Mouse (Mus musculus) lung, postnatal 4 days (tissue): Measurements from ENCODE around the gene Gm10160.

Source experiments
- DNase-seq, 2 experiments: peaks; one replicate each; pipeline ENCODE4 v3.0.0; 2021

The Gm10160 gene

GRCm38 (mm10) chr7:81855694-81856093, at the start of gene Gm10160:
Gene Gm10160 (minus strand): TSS chr7:81855794.
- DNase-seq: no peak

- no peak for DNase-seq
These were observed 49.3 kb upstream of the Gm10160 start for GRCm38 (mm10) chr7:81904926-81905325.

GRCm38 (mm10) chr7:81904094-81904493, 48.5 kb upstream of the Gm10160 start:
- DNase-seq: peak; percentile 8 to 71

DNA sequence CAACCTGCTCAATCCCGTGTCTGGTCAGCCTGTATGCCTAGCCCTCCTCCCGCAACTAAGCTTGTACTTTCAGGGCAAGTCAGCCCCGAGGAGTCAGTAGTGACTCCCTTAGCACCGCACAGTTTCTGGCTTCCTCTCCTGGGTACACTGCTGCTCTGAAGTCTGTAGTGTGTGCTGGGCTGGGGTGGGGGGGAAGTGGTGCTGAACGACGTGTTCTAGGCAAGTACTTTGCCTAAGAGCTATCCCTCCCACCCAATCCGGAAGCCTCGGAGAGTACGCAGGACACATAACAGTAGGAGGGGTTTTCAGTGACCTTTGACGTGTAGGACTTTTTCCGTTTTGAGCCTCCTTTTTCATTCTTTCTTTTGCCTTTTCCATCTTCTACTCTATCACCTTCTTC, 43.8 kb upstream of the Gm10160 start:
- DNase-seq: no peak

DNA sequence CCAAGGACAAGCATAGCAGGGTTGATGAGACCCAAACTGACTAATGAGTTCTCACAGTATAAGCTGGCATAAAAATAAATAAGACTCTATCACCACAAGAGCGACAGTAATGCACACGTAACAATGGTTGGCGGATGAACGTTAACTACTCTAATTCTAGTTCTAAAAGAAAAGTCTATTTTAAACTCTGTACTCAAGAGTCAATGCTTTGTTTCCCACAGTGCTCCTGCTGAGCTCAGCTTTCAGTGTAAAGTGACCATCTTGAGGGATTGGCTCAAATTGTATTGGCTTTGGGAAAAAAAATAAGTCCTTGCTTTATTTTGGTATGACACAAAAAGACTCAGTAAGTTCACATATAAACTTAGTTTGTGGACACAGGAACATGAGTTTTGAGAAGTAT, 29.5 kb upstream of the Gm10160 start:
- no peak for DNase-seq

DNA sequence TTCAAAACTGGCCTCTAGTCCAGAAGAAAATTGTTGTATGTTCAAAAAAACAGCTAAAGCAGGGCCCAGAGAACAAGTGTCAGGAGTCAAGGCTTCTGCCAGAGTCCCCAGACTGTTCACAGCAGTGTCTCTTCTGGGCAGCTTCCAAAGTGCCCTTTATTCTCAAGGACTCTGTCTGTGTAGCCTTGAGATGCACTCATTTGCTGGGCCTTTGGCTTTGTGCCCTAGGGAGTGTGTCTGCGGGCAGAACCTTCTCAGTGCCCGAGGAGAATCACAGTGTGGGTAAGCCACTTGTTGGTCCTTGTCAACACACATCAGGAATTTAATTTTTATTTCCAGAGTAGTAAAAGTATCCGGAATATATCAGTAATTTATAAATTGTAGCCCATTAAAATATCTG, 26.0 kb upstream of the Gm10160 start:
- no peak for DNase-seq

DNA sequence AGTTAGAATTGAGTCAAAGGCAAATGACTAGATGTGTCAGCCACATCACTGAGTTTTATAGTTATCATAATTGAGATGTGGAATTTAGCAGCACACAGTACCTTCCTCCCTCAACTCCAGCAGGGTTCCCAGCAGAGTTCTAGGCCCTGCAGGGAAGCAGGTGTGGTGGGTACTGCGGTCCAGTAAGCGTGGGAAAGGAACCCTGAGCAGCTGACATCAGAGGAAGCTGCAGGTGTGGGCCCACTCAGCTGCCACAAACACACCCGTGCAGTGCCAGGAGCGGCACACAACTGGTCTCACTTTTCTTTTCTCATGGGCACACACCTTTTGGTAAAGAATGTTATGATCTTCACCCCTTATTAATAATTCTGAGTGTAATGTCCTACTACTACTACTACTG, 25.2 kb upstream of the Gm10160 start:
- DNase-seq: no peak

DNA sequence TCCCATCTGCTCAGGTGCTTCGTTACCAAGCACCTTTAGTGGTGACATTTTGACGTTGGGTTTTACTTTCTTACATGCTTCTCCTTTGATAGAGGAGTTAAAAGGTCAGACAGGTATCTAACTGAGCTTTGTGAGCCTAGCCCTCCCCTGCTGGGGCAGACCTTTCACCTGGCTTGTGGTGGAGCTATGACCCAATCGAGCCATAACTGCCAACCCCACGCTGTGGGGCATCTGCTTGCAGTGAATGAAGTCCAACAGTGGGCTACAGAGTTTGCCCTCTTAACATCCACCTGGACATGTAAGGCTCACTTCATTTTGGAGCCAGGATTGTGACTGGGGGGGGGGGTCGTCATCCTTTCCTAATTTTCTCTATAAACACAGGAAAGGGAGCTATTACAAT, 24.7 kb upstream of the Gm10160 start:
- DNase-seq: no peak

DNA sequence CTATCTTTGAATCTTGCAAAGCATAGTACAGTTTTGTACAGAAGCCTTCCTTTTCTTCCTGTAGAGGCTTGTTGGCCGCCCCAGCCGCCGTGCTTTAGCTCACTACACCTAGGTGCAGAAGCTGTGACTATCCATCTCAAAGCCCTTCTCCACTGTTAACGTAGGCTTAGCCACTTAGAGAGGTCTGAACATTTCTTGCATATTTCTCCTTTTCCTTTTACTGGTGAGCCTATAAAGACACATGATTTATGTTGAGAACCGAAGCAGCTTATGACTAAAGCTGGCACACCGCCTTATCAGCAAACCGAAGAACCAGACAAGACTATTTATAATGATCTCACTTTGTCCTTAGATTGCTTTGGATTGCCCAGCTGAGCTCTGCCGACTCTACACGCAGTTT, 19.8 kb upstream of the Gm10160 start:
- no peak for DNase-seq

DNA sequence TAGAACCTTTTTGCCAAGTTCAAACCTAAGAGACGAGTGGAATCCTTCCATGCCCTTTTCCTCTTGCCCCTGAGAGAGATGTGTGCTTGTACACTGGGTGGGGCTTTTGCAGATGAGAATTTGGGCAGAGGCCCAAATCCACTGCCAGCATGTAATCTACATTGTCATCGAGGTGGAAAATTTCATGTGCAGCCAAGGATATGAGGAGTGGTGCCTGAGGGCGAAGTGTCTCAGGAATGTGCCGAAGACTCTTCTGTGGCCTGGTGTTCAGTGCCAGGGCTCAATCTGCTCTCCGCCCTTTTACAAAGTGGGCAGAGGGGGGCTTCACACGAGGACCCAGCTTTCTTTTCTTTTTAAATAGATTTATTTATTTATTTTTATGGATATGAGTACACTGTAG, 19.0 kb upstream of the Gm10160 start:
- peak; percentile 54 to 70 for DNase-seq

GRCm38 (mm10) chr7:81873807-81874206, 18.2 kb upstream of the Gm10160 start:
- DNase-seq: no peak

DNA sequence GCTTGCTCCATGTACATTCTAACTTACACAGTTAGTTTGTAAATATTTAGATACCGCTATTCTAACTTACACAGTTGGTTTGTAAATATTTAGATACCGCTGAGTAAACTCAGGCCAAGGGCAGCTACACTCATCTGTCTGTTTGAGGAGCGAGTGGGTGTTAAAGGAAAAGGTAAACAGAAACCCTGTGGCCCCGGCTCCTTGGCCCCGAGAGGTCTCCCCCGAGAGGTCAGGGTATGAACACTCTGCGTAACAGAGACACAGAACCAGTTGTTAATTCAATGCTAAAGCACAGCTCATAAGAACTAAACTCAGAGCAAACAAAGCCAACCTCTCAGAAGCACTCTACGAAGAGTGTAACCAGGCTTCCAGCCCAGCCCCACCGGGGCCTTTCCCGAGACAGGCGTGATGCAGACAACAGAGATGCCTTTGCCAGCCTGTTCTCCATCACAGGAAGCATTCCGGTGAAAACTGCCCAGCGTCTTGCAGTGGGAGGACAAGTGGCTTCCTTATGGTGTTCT, 17.0 kb upstream of the Gm10160 start:
- DNase-seq: peak in 1 of 2 experiments; percentile 45

DNA sequence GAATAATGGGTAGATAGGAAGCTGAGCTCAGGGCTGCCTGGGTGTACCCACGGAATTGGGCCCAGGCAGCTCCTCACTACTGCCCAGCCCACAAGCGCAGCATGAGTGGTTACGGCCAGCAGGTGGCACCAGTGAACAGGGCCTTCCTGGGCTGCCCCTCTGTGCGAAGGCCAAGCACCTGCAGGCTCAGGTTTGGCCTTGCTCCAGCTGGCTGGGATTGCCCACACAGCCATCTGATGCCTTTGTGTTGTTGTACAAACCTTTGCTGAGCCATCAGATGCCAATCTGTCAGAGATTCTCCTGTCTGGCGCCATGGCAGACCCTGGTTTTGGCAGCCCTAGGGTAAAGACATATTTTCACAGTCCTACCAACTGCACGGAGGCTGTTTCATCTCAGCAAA, 12.6 kb upstream of the Gm10160 start:
- peak; percentile 74 to 79 for DNase-seq

- no peak for DNase-seq
These were observed 11.8 kb upstream of the Gm10160 start for GRCm38 (mm10) chr7:81867231-81867930.

GRCm38 (mm10) chr7:81865937-81866336, 10.3 kb upstream of the Gm10160 start:
- no peak for DNase-seq

GRCm38 (mm10) chr7:81864552-81864951, 9.0 kb upstream of the Gm10160 start:
- no peak for DNase-seq

DNA sequence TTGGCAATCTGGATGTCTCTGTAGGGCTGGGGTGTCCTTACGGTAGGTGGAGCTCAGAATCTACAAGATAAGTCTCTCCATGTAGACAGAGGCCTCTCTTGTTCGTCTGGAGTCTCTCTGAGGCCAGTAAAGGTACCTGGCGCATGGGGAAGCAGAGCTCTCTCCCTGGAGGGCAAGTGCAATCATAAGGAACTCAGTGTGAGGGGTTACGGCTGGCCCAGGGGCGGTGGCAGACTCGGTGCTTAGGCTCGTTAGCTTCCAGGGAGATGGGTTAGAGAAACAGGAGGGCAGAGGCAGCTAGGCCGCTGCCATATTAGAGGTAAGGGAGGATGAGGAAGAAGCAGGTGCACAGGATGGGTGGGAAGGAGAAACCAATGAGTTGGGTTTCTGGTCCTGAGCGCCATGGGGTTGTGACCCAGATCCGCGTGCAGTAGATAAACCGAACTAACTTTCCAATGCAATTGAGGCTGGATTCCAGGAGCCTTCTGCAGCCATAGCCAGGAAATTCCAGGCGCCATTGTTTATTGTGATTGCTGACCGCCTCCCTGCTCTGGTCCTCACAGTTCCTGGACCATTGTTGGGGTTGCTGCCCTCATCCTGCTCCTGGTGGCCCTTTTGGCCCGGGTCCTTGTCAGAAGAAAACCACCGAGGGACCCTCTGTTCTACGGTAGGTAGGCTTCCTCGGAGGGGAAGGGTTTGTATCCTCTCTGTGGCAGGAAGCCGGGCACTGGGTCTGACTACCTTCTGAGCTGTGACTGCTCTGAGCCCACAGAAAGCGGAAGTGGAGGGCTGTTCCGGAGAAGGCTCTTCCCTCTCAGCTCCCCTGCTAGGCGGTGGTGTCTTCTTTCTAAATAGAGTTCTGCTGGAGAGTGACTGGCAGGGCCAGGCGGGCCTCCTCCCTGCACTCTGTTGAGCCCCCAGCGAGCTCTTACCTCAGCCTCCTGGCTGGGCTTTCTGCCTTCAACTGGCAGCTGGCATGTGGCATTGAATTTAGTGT, 7.3 kb upstream of the Gm10160 start:
- DNase-seq: peak; percentile 68 to 77

DNA sequence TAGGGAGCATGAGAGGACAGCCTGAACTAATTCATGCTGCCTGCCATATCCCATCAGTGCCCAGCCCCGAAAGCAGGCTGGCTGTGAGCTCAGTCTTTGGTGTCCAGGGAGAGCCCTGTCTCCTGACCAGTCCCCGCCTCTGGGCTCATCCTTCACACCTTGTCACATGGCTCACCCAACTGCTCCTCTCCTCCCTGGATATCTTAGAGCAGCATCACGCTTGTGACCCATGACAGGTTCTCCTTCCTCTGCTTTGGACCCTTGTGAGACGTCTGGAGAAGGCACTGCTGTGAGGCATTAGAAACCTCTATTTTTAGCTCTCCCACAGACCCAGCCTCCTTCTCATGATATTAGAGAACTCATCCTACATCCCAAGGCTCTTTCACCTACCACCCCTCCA, 6.3 kb upstream of the Gm10160 start:
- DNase-seq: no peak

GRCm38 (mm10) chr7:81861461-81861860, 5.9 kb upstream of the Gm10160 start:
- no peak for DNase-seq

GRCm38 (mm10) chr7:81860996-81861395, 5.4 kb upstream of the Gm10160 start:
- DNase-seq: no peak

DNA sequence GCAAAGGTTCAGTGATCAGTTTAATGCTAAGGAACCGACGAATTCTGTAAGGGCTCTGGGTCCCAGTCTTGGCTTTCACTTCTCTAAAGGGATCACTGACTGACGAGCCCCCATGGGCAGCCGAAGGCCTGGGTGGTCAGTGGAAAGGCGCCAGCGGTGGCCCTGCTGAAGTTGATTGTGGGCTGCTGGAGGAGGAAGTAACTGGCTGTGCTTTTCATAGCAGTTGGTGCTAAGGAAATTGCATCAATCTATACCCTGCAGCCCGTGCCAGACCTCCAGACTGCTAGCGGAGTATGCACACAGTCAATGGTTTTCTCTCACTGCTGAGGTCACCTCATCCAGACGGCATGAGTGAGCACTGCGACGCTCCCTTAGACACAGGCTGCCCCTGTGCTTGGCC, 4.5 kb upstream of the Gm10160 start:
- DNase-seq: peak; percentile 69 to 75

DNA sequence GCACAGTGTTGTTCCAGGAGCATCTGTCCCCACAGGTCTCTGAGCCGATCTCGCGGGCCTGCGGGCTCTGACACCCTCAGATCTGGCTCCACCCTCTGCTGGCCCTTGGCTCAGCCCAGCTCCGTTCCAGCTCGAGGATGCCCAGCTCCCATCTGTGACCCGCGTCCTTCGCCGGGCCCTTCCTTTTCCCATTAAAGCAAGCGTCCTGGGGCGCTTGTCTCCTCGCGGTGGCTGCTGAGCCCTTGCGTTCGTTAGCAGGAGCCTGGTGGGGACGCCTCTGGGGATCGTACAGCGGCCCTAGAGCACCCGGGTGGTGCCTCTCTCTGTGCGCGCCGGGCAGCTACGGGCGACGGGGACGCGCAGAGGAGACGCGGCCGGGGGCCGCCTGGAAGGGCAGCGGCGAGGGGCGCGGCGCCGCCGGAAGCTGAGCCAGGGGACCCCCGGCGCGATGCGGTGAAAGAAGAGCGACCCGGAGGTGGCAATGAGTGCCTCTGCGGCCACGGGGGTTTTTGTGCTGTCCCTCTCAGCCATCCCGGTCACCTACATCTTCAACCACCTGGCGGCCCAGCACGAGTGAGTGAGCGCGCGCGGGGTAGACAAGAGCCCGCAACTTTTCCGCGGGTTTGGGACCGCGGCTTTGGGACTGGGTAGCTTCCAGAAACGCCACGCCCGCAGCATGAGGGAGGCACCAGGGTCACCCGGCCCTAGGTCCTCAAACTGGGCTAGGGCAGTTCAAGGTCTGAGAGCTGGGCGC, 3.6 kb upstream of the Gm10160 start, which contains the start of gene Tm6sf1:
Tm6sf1 (plus strand) TSS at position 34 of the 754 bp plus-strand sequence.
- peak; percentile 69 to 73 for DNase-seq

DNA sequence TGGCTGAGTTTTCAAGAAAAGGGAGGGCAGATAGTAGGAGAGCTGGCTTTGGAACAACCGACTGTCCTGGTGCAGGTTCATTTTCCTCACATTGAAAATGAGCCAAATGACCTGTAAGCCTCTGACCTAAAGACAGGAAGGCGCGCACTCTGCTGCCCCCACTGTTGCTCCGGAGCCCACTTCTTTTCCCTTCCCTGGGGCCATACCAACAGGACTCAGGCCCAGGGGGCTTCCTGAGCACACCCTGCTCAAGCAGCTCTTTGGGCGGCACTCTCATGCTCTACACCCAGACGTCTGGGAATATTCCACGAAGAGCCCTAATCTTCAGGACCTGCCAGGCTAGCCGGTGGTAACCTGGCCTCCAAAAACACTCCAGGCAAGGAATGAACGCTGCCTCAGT, 2.6 kb upstream of the Gm10160 start:
- DNase-seq: no peak
